Mouse (Mus musculus) C2C12 (cell line): ENCODE measurements around the gene Plagl1. TPM values are rescaled to one million over a fixed set of nuclear protein-coding genes. Genes with fewer than 3 reads are reported as not detected.

Experiments
- H3K27me3 ChIP-seq: one replicate; pipeline ENCODE4 v1.6.1; 2011; ENCODE audit not compliant: control insufficient read depth, insufficient read depth, insufficient read length
- H3K36me3 ChIP-seq: one replicate; pipeline ENCODE4 v1.6.1; 2011; ENCODE audit not compliant: control insufficient read depth, insufficient read depth
- H3K4me3 ChIP-seq: one replicate; pipeline ENCODE4 v1.5.1; 2011; ENCODE audit warnings: mild to moderate bottlenecking, control low read depth; ENCODE audit not compliant: poor library complexity, insufficient read depth, severe bottlenecking
- H3K79me2 ChIP-seq: one replicate; pipeline ENCODE4 v1.6.1; 2011; ENCODE audit not compliant: control insufficient read depth, insufficient read depth
- H3K79me3 ChIP-seq: one replicate; pipeline ENCODE4 v1.6.1; 2011; ENCODE audit warnings: low read depth, control low read depth
- H3ac ChIP-seq: one replicate; pipeline ENCODE3; 2011; ENCODE audit warnings: low read depth; ENCODE audit not compliant: control insufficient read depth, insufficient read length
- CEBPB ChIP-seq: IDR thresholded peaks from one replicate; pipeline ENCODE4 v1.6.1; 2011; ENCODE audit warnings: low read depth, mild to moderate bottlenecking, control low read depth, moderate library complexity
- CTCF ChIP-seq: IDR thresholded peaks from one replicate; pipeline ENCODE4 v1.5.1; 2011; ENCODE audit not compliant: control insufficient read depth, insufficient read depth, insufficient read length
- FOSL1 ChIP-seq: IDR thresholded peaks from one replicate; pipeline ENCODE4 v1.8.0; 2011; ENCODE audit warnings: mild to moderate bottlenecking, low read length; ENCODE audit not compliant: poor library complexity, insufficient read depth, severe bottlenecking
- MAX ChIP-seq: IDR thresholded peaks from one replicate; pipeline ENCODE4 v1.6.1; 2011; ENCODE audit warnings: mild to moderate bottlenecking, control low read depth
- MYOD1 ChIP-seq: IDR thresholded peaks from one replicate; pipeline ENCODE4 v1.6.1; 2011; ENCODE audit warnings: low read depth; ENCODE audit not compliant: control insufficient read depth, insufficient read length
- MYOG ChIP-seq: IDR thresholded peaks from one replicate; pipeline ENCODE4 v1.6.1; 2011; ENCODE audit not compliant: control insufficient read depth, insufficient read length; ENCODE audit errors: extremely low read depth
- USF1 ChIP-seq: IDR thresholded peaks from one replicate; pipeline ENCODE4 v1.6.1; 2011; ENCODE audit warnings: low read depth, mild to moderate bottlenecking, control low read depth, moderate library complexity
- polyA plus RNA-seq: library from polyadenylated mRNA; unstranded; fragments of >200 nt; fragmentation: generic; extraction: Trizol; gene quantifications from one replicate; pipeline ENCODE4 v1.2.1, GENCODE M21; 2012; ENCODE audit warnings: missing spikeins

Plagl1 gene
- polyA plus RNA-seq, 1 experiment = 1.0 TPM

DNA sequence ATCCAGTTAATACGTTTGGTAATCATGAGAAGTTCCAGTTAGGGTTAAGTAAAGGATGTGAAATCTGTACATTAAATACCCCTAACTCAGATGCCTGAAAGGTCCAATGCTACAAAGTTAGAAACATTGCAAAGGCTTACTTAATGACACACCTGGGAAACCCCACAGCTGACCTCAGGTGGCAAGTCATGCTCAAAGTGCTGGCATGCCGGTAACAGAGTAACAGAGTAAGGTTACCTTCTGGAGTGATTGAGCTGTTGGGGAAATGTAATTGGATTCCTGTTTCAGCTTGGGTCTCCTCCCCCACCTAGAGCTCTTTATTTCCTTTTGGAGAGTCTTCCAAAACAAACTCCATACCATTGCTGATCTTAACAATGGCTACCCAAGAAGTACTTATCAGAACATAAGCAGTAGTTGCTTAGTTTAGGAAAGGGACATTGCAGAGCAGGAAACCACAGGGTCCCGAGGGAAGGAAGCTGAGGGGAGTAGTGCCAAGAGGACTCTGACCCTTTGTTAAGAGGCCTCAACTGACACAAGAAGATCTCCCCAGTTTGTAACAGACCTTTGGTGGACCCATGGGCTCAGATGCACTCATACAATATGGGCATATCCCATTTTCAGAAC lies 4.9 kb downstream of the Plagl1 start:
- H3K27me3 ChIP-seq = peaks cover 10% of the 10 kb centered on the region
- H3ac ChIP-seq = no peak overlapping the region
- H3K79me2 ChIP-seq = no peaks in the 10 kb centered on the region
- no peaks in the 10 kb centered on the region for H3K36me3 ChIP-seq
- no peak for TF ChIP-seq MYOD1
- no peak for TF ChIP-seq MYOG
- no peak for TF ChIP-seq CTCF
- TF ChIP-seq MAX = no peak
- no peak for TF ChIP-seq FOSL1
- no peak for TF ChIP-seq CEBPB
- no peak for TF ChIP-seq USF1
- H3K4me3 ChIP-seq = no peak overlapping the region
- no peaks in the 10 kb centered on the region for H3K79me3 ChIP-seq

DNA sequence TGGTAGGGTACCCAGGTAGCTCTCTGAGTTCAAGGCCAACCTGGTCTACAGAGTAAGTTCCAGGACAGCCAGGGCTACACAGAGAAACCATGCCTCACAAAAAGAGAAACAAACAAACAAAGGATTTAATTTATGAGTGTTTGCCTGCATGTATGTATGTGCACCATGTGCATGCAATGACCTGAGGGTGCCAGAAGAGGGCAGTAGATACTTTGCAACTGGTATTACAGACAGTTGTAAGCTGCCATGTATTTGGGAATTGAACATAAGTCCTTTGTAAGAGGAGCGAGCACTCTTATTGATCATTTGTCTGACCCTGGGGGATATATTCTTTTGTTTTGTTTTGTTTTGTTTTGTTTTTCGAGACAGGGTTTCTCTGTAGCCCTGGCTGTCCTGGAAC lies 10.7 kb downstream of the Plagl1 start:
- H3K27me3 ChIP-seq = no peaks in the 10 kb centered on the region
- H3K4me3 ChIP-seq = no peak overlapping the region
- no peaks in the 10 kb centered on the region for H3K36me3 ChIP-seq
- H3ac ChIP-seq = no peak overlapping the region
- no peaks in the 10 kb centered on the region for H3K79me2 ChIP-seq
- no peak for TF ChIP-seq MYOD1
- no peak for TF ChIP-seq CTCF
- no peak for TF ChIP-seq MAX
- TF ChIP-seq USF1 = no peak
- no peak for TF ChIP-seq FOSL1
- no peak for TF ChIP-seq MYOG
- TF ChIP-seq CEBPB = no peak
- no peaks in the 10 kb centered on the region for H3K79me3 ChIP-seq

DNA sequence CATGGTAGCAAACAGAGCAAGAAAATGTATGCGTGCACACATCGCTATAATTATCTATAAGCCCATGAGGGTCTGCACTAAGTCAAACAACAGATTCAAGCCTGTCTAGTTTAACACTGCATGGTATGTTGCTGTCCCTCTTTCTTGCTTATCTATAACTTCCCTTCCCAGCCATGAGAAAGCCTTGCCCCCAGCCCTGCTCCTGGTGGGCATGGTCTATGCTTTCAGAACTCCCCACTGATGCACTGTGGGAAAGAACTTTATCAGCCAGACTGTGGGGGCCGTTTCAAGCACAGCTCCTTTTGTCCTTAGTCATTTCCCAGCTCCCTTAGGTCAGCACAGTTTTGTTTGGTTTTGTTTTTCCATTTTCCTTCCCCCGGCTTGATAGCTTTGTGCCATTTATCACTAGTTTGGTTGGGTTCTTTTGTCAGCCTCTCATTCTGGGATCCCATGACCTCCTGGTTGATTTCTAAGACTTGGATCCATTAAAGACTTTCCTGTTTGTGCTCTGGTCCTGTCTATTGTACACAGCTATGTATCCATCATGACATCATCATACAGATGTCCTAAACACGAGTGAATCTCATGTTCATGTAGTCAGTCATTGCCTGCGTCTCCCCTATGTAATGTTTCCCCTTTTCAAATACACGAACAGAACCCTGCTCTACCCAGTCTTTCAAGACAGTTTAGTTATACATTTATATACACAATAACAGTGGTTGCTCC lies 16.7 kb downstream of the Plagl1 start:
- Histone ChIP-seq H3K4me3 (no peak overlapping the region), H3K27me3 (no peaks in the 10 kb centered on the region), H3ac (no peak overlapping the region), H3K36me3 (no peaks in the 10 kb centered on the region), H3K79me2 (no peaks in the 10 kb centered on the region), H3K79me3 (no peaks in the 10 kb centered on the region)
- TF ChIP-seq MYOD1 = no peak
- no peak for TF ChIP-seq CEBPB
- TF ChIP-seq FOSL1 = no peak
- TF ChIP-seq USF1 = no peak
- TF ChIP-seq MAX = no peak
- no peak for TF ChIP-seq CTCF
- TF ChIP-seq MYOG = no peak

DNA sequence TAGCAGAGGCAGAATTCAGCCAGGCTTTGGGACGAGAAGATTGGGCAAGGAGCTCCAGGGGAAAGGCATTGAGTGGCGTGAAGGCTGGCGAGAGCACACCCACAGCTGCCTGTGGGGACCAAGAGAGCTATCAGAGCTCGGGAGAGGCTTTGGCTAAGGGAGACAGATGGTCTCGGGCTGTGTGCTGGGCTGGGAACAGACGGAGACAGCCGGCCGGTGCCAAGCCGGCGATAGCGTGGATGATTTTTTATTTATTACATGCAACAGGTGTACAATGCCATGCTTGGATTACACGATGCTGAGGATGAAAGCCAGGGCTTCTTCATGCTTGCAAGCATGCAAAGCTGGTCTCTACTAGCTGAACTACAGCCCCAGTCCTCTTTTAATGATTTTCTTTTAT lies 22.2 kb downstream of the Plagl1 start:
- Histone ChIP-seq H3K79me2 (no peaks in the 10 kb centered on the region), H3K4me3 (no peak overlapping the region), H3K79me3 (no peaks in the 10 kb centered on the region), H3ac (no peak overlapping the region), H3K36me3 (no peaks in the 10 kb centered on the region), H3K27me3 (no peaks in the 10 kb centered on the region)
- TF ChIP-seq MAX = no peak
- TF ChIP-seq MYOD1 = peak; percentile 35

DNA sequence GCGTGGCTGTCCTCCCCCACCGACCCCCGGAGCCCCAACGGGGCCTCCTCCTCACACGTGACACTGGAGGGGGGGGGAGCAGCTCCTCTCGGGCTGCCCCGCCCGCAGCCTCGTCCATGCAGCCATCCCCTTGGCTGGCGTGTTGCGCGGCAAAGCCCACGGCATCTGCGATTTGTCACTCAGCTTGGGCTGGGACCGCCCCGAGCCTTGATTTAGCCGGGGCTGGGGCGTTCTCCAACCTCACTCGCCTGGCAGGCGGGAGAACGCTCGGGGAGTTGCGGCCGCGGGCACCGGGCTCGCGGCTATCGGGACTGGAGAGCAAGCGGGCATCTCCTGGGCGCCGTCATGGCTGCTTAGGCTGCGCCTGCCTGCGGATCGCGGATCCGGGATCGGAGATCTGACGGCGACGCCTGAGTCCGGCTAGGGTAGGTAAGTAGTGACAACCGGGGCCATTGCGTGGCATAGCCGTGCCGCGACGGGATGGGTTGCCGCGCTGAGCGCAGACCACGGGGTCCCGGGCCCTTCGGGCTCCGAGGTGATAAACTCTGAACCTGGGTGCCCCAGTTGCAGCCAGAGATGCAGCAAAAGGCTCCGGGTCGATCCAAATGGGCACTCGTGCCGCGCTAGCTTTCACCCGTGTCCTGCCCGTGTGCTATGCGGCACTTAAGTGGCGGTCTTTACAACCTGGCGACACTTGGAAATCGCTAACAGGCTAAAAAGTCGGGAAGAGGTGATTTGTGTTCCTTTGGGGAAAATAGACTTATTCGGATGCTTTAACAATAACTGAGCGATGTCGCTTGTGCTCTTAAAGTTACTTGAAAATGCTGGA lies 30.5 kb downstream of the Plagl1 start:
- Histone ChIP-seq H3K79me3 (no peaks in the 10 kb centered on the region), H3K36me3 (no peaks in the 10 kb centered on the region), H3K27me3 (no peaks in the 10 kb centered on the region), H3K4me3 (peak overlapping the region; percentile 14), H3K79me2 (no peaks in the 10 kb centered on the region), H3ac (peak overlapping the region; percentile 61)
- no peak for TF ChIP-seq MYOD1
- peak; percentile 28 for TF ChIP-seq USF1

DNA sequence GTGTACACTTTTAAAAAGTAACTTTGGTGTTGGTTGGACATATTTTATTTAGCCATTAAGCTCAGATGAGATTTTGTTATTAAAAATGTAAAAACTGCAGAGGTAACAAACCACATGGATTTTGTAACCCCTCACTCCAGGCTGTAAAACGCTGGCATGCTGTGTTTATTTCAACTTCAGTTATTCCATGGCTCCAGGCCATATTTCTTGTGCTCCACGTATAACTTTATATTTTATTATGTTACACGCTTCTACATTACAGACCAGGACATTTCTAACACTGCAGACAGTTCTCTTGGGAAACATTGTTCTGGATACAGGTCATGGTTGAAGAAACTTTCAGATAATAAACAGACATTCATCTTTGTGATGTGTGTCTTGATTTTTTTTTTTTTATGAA lies 32.7 kb downstream of the Plagl1 start:
- no peaks in the 10 kb centered on the region for H3K36me3 ChIP-seq
- no peaks in the 10 kb centered on the region for H3K27me3 ChIP-seq
- no peak for TF ChIP-seq CEBPB
- no peak overlapping the region for H3K4me3 ChIP-seq
- H3K79me3 ChIP-seq = no peaks in the 10 kb centered on the region
- H3ac ChIP-seq = no peak overlapping the region
- no peaks in the 10 kb centered on the region for H3K79me2 ChIP-seq
